Mouse (Mus musculus) thymus, adult 2 months (tissue): ENCODE data around the gene Wdr24. TPM values are rescaled to one million over a fixed set of nuclear protein-coding genes. Genes with fewer than 3 reads are reported as not detected.

ENCODE experiments used
- DNase-seq: peaks from one replicate; pipeline ENCODE4 v3.0.0; 2021
- H3K27ac ChIP-seq: fragments of 200-500 bp; 2 replicates; pipeline ENCODE4 v1.5.1; 2012; ENCODE audit warnings: low read length, control low read depth; ENCODE audit not compliant: control insufficient read depth, insufficient read depth
- H3K27me3 ChIP-seq: fragments of 200-500 bp; 2 replicates; pipeline ENCODE4 v1.6.1; 2012; ENCODE audit warnings: mild to moderate bottlenecking, low read length, moderate library complexity, mixed read lengths; ENCODE audit not compliant: control insufficient read depth, insufficient read depth
- H3K36me3 ChIP-seq: fragments of 200-500 bp; 2 replicates; pipeline ENCODE4 v1.6.1; 2012; ENCODE audit warnings: mild to moderate bottlenecking, low read length, moderate library complexity; ENCODE audit not compliant: control insufficient read depth, insufficient read depth
- H3K4me1 ChIP-seq: fragments of 200-500 bp; replicated peaks from 2 replicates; pipeline ENCODE4 v1.6.1; 2012; ENCODE audit warnings: low read length; ENCODE audit not compliant: control insufficient read depth, insufficient read depth
- H3K4me3 ChIP-seq: fragments of 200-500 bp; 2 replicates; pipeline ENCODE4 v1.5.1; 2012; ENCODE audit warnings: mild to moderate bottlenecking, low read length, control low read depth, moderate library complexity; ENCODE audit not compliant: control insufficient read depth, insufficient read depth
- CTCF ChIP-seq: fragments of 200-500 bp; IDR thresholded peaks from 2 replicates; pipeline ENCODE4 v1.5.1; 2012; ENCODE audit warnings: mild to moderate bottlenecking, control low read depth, low read length, moderate library complexity, borderline replicate concordance; ENCODE audit not compliant: control insufficient read depth, poor library complexity, insufficient read depth; ENCODE audit errors: extremely low read depth
- POLR2A ChIP-seq: fragments of 200-500 bp; IDR thresholded peaks from 2 replicates; pipeline ENCODE4 v1.6.1; 2012; ENCODE audit warnings: mild to moderate bottlenecking, low read length, control low read depth, moderate library complexity; ENCODE audit not compliant: control insufficient read depth, poor library complexity, insufficient read depth; ENCODE audit errors: extremely low read depth
- WGBS: fragments of 180-500 bp; shearing (Covaris S2); methylation state at CpG from one replicate; pipeline ENCODE4 v1.1.7; 2018; 5-methylcytosine and 5-hydroxymethylcytosine counted together
- polyA plus RNA-seq: library from polyadenylated mRNA; depleted of rRNA; stranded (reverse); fragments of >200 nt; gene quantifications from 2 replicates; pipeline ENCODE4 v1.2.3, GENCODE M21; 2012

Wdr24 gene
- polyA plus RNA-seq, 1 experiment: 89.1 TPM

DNA sequence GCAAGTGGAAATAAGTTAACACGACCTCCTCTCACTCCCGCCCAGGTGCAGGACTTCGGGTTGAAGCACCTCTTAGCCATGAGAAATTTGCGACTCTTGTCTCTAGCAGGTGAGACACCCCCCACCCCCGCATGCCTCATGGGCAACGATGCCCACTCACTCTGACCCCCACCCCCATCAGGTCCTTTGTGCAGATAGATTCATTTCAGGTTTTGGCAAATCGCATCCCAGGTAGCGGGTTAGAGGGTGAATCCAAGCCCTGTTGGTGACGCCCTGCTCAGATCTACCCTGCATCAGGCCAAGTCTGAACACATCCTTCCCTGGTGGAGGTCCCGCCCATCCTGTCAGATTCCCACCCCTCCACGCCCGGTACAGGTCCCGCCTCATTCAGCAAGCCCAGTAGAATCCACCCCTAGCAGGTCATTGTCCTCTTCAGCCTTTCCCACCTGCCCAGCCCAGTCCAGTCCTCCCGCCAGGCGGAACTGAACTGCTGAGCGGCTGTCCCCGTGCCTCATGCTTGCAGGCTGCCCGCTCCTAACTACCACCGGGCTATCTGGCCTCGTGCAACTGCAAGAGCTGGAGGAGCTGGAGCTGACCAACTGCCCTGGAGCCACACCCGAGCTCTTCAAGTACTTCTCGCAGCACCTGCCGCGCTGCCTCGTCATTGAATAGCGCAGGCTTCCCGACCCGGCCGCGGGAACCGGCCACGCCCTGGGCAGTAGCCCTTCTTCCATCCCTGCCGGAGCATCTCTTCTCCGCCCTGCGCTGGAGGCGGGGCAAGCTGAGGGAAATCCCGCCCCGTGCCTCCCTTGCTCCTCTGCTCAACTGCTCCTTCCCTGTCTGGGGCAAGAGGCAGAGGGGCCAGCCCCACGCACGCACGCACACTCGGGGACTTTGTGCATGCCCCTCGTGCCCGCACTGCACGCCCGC lies 4.3 kb upstream of the Wdr24 start:
- DNase-seq: no peak
- Histone ChIP-seq H3K36me3 (no peaks in the 10 kb centered on the region), H3K4me1 (peaks cover 9% of the 10 kb centered on the region), H3K27me3 (peaks cover 9% of the 10 kb centered on the region; the same call in 1 of the 2 replicates), H3K4me3 (no peak overlapping the region), H3K27ac (no peak overlapping the region)
- 13% methylated on average over 46 of the region's 46 CpGs for WGBS
- no peak for TF ChIP-seq POLR2A
- no peak for TF ChIP-seq CTCF

DNA sequence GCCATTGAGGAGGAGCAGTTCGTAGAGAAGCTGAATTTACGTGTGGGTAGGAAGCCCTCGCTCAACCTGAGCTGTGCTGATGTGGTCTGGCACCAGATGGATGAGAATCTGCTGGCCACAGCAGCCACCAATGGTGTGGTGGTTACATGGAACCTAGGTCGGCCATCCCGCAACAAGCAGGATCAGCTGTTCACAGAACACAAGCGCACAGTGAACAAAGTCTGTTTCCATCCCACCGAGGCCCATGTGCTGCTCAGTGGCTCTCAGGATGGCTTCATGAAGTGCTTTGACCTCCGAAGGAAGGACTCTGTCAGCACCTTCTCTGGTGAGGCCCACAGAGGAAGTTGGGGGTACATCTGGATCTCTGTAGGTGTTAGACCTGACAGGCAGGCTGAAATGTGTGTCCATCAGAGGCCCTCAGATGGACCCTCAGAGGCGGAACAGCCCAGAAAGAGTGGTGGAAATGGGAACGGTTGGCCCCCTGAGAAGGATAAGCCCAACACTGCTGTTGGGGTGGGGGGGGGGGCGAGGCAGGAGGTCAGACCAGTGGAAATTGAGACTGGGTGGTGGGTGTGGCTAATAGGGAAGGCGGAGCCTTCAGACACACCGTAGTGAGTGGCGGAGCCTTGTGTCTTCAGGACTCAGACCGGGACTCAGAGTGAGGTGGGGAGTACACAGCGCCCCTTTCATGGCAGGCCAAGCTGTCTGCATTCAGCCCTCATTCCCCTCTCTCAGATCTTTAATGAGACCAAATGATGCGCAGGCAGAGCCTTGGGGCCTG lies 1.1 kb downstream of the Wdr24 start:
- TF ChIP-seq CTCF (no peak), POLR2A (no peak)
- no peaks in the 10 kb centered on the region for H3K36me3 ChIP-seq
- DNase-seq: no peak
- H3K27ac ChIP-seq: no peak overlapping the region
- peaks cover 28% of the 10 kb centered on the region for H3K4me1 ChIP-seq
- H3K27me3 ChIP-seq: peaks cover 3% of the 10 kb centered on the region; the same call in 1 of the 2 replicates
- peak overlapping the region; percentile 96 for H3K4me3 ChIP-seq
- WGBS: 82% methylated on average over 17 of the region's 17 CpGs

GRCm38 (mm10) chr17:25825311-25825710 lies 1.9 kb downstream of the Wdr24 start:
- TF ChIP-seq POLR2A: no peak
- TF ChIP-seq CTCF: no peak
- Histone ChIP-seq H3K27me3 (no peaks in the 10 kb centered on the region; the same call in 1 of the 2 replicates), H3K27ac (no peak overlapping the region), H3K4me3 (no peak overlapping the region), H3K36me3 (no peaks in the 10 kb centered on the region), H3K4me1 (peaks cover 31% of the 10 kb centered on the region)
- no peak for DNase-seq
- WGBS: 97% methylated on average over 6 of the region's 6 CpGs

GRCm38 (mm10) chr17:25825984-25826570 lies 2.6 kb downstream of the Wdr24 start:
- 98% methylated on average over 27 of the region's 27 CpGs for WGBS
- peaks cover 4% of the 10 kb centered on the region; the same call in 1 of the 2 replicates for H3K36me3 ChIP-seq
- H3K4me1 ChIP-seq: peaks cover 31% of the 10 kb centered on the region
- no peak overlapping the region for H3K4me3 ChIP-seq
- DNase-seq: no peak
- H3K27ac ChIP-seq: no peak overlapping the region
- no peaks in the 10 kb centered on the region; the same call in 1 of the 2 replicates for H3K27me3 ChIP-seq
- TF ChIP-seq CTCF: no peak
- TF ChIP-seq POLR2A: no peak

DNA sequence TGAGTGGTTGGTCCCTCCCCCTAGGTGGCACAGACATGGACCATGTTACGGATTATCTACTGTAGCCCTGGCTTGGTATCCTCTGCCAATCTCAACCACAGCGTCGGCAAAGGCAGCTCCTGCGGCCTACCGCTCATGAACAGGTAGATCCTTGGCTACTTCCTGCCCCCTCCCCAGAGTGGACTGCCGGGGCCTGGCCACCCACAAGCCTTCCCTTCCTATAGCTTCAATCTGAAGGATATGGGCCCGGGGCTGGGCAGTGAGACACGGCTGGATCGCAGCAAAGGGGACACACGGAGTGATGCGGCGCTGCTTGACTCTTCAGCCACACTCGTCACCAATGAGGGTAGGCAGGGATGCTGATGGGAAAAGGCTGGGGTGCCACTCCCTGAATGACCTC lies 3.6 kb downstream of the Wdr24 start:
- Histone ChIP-seq H3K4me1 (peaks cover 40% of the 10 kb centered on the region), H3K4me3 (no peak overlapping the region), H3K27me3 (no peaks in the 10 kb centered on the region), H3K27ac (no peak overlapping the region), H3K36me3 (peaks cover 4% of the 10 kb centered on the region; the same call in 1 of the 2 replicates)
- TF ChIP-seq CTCF (no peak), POLR2A (no peak)
- WGBS: 97% methylated on average over 13 of the region's 13 CpGs
- no peak for DNase-seq

DNA sequence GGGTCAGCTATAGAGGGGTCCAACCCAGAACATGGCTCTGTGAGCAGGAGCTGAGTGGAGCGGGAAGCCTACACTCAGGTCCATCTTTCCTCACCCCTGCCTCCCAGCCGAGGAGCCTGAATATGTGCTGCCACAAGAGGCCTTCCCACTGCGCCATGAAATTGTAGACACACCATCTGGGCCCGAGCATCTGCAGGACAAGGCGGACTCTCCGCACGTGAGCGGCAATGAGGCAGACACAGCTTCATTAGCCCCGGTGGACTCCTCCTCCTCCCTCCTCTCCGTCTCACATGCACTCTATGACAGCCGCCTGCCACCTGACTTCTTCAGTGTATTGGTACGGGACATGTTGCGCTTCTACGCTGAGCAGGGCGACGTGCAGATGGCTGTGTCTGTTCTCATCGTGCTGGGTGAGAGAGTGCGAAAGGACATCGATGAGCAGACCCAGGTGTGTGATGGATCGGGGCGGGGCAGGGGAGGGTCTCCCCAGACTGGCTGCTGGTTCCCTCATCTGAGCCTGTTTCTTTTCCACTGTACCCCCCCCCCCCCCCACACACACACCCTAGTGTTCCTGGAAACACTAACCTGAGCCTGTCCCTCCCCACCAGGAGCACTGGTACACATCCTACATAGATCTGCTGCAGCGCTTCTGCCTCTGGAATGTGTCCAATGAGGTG lies 4.3 kb downstream of the Wdr24 start:
- 95% methylated on average over 22 of the region's 22 CpGs for WGBS
- Histone ChIP-seq H3K36me3 (peaks cover 4% of the 10 kb centered on the region; the same call in 1 of the 2 replicates), H3K27me3 (no peaks in the 10 kb centered on the region), H3K27ac (no peak overlapping the region), H3K4me3 (no peak overlapping the region), H3K4me1 (peaks cover 43% of the 10 kb centered on the region)
- no peak for TF ChIP-seq CTCF
- no peak for TF ChIP-seq POLR2A
- DNase-seq: no peak
